Mouse (Mus musculus) heart, postnatal 25 days (tissue): ENCODE measurements around the gene Ell. TPM values are rescaled to one million over a fixed set of nuclear protein-coding genes. Genes with fewer than 3 reads are reported as not detected.

Experiments used
- DNase-seq: peaks from one replicate; pipeline ENCODE4 v3.0.0; 2022; ENCODE audit warnings: low spot score
- intact Hi-C: fragments of 180-260 bp; cut with DNase I; formaldehyde crosslinking; loops from one replicate; pipeline ENCODE4 v1.15.1; 2025
- total RNA-seq, 2 experiments: library from RNA; stranded (reverse); gene quantifications; 2 replicates each; pipeline ENCODE4 v1.2.3; 2021

Ell gene
- total RNA-seq, 2 experiments from 2014 or later = 11.7 to 13.3 TPM

- no peak for DNase-seq
- intact Hi-C loops = loop anchor here (10.0 kb wide), 1 partner anchor 48 kb away; no protein-coding TSS in a partner anchor
Observed at GRCm38 (mm10) chr8:70593173-70593572, 53.9 kb downstream of the Ell start.

GRCm38 (mm10) chr8:70593961-70594609 is 54.8 kb downstream of the Ell start, which contains the start of gene Isyna1:
Gene Isyna1 (plus strand): TSS chr8:70594373.
- intact Hi-C loops = loop anchor here (10.0 kb wide), 1 partner anchor 49 kb away; no protein-coding TSS in a partner anchor
- DNase-seq = peak; percentile 80

DNA sequence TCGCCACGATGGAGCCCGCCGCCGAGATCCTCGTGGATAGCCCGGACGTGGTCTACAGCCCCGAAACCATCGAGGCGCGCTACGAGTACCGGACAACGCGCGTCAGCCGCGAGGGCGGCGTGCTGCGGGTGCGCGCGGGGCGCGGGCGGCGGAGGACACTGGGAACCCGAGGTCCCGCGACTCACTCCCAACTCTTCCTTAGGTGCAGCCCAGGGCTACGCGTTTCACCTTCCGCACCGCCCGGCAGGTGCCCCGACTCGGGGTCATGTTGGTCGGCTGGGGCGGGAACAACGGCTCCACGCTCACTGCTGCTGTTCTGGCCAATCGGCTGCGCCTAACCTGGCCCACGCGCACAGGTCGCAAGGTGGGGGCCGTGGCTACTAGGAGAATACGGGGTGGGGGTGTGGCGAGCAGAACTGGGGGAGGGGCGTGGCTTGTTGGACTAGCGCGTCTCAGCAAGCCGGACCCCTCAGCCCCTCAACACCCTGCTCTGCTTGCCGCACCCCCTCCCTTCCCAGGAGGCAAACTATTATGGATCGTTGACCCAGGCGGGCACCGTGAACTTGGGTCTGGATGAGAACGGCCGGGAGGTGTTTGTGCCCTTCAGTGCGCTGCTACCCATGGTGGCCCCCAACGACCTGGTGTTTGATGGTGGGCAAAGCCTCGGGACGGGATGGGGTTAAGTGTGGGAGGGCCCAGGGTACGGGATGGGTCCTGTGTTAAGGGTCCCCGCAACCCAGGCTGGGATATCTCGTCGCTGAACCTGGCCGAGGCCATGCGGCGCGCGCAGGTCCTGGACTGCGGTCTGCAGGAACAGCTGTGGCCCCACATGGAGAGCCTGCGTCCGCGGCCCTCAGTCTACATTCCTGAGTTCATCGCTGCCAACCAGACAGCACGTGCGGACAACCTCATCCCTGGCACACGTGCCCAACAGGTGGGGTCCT is 55.6 kb downstream of the Ell start:
- intact Hi-C loops = loop anchor here (10.0 kb wide), 1 partner anchor 50 kb away; no protein-coding TSS in a partner anchor
- no peak for DNase-seq

- intact Hi-C loops = loop anchor here (10.0 kb wide), 1 partner anchor 51 kb away; no protein-coding TSS in a partner anchor
- DNase-seq = no peak
Observed at GRCm38 (mm10) chr8:70595811-70596210, 56.6 kb downstream of the Ell start.

DNA sequence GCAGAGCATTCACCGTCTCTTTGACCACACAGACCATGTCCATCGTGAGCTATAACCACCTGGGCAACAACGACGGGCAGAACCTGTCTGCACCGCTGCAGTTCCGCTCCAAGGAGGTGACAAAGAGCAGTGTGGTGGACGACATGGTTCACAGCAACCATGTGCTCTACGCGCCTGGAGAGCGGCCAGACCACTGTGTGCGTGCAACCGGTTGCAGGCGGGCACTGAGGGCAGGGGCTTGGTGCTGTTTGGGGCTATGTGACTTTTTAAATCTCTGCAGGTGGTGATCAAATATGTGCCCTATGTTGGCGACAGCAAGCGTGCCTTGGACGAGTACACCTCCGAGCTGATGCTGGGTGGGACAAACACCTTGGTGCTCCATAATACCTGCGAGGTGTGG is 57.0 kb downstream of the Ell start:
- intact Hi-C loops = loop anchor here (10.0 kb wide), 1 partner anchor 51 kb away; no protein-coding TSS in a partner anchor

GRCm38 (mm10) chr8:70596775-70597416 is 57.6 kb downstream of the Ell start:
- intact Hi-C loops = loop anchor here (10.0 kb wide), 1 partner anchor 52 kb away; no protein-coding TSS in a partner anchor

More for the DNA sequence above, 57.0 kb downstream of the Ell start:
- DNase-seq = no peak

GRCm38 (mm10) chr8:70597417-70598272 is 58.4 kb downstream of the Ell start:
- no peak for DNase-seq
- intact Hi-C loops = loop anchor here (10.0 kb wide), 1 partner anchor 53 kb away; no protein-coding TSS in a partner anchor

More at GRCm38 (mm10) chr8:70596775-70597416, 57.6 kb downstream of the Ell start:
- no peak for DNase-seq

DNA sequence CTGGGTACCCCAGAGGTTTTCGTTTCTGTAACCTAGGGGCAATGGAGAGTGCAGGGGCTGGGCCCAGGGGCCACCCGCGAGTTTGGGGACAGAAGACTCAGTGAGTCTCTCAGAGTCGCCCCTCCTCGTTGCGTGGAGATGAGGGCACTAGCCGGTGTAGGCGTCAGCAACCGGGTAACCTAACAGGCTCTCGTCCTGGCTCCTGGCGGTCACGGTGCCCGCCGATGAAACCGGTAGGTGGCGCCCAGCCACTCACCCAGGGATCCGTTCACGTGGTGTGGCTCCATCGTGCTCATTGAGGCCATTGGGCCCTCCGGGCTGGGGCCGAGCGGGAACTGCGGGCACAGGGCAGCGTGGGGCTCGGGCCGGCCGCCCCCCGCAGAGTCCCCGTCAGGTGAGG is 59.0 kb downstream of the Ell start:
- no peak for DNase-seq
- intact Hi-C loops = loop anchor here (10.0 kb wide), 1 partner anchor 53 kb away; no protein-coding TSS in a partner anchor

- DNase-seq = no peak
- intact Hi-C loops = loop anchor here (10.0 kb wide), 1 partner anchor 54 kb away; no protein-coding TSS in a partner anchor
Observed at GRCm38 (mm10) chr8:70598722-70599121, 59.5 kb downstream of the Ell start.

DNA sequence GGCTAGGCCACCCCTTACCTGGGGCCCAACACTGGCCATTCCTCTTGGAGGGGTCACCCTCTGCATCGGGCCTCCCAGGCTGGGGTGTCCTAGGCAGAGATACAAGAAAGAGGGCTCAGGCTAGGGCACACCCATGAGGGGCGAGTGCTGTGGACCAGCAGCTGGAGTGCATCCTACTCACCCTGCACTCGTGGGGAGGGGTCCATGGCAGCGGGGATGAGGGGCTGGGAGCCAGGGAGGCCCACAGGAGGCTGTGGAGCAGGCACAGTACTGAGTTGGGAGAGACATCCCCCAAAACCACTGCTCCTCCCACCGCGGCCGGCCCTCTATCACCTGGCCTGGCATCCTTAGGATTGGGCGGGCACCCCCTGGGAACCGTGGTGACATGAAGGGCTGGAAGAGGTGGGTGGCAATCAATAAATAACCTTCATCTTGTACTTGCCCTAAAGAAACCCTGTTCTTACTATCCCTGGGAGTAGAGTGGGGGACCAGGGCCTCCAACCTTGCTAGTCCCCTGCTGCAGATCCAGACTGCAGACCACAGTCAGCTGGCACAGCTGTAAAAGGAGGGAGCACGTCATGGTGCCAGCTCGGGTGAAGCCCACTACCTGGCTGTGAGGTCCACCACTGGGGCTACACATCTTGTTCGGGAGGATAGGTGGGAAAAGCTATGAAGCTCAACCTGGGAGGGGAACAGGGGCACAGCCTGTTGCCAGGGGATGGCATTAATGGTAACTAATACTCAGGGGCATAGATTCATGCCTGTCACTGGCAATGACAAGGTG is 60.4 kb downstream of the Ell start:
- intact Hi-C loops = loop anchor here (10.0 kb wide), 1 partner anchor 55 kb away; no protein-coding TSS in a partner anchor
- DNase-seq = no peak

DNA sequence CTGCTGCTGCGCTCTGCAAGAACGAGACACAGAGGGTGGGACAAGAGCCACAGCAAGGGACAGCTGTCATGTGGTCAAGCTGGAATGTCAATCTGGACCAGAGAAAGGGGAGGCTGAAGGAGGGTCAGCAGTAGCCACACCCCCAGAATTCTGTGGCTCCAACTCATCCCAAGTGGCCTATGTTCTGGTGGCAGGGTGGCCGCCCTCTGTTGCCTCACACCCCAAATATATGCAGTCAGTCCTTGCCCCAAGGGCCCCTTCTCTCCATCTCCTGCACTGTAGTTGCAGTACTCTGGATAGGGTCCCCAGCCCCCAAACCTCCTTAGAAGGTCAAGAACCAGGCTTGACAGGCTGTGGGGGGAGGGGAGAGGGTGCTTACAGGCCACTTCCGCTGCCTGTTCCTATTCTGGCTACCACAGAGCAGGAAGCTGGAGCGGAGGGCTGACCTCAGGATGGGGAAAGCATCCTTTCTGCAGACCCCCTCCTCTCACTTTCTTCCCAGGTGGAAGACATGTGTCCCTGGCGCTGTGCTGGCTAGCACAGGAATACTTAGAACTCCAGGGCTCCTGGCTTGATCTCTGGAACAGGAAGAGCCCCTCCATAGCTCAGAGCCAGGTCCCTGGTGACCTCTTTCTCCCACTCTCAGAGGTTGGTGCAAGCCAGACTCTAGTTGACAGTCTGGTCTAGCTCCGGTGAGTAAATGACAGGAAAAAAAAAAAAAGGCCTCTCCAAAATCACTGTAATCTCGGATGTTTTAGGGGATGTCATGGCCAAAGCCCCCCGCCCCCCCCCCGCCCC is 61.4 kb downstream of the Ell start:
- DNase-seq = no peak
- intact Hi-C loops = no loop called here

GRCm38 (mm10) chr8:70601271-70601649 is 62.0 kb downstream of the Ell start:
- DNase-seq = no peak
- intact Hi-C loops = no loop called here

GRCm38 (mm10) chr8:70602139-70602811 is 63.0 kb downstream of the Ell start:
- no peak for DNase-seq
- intact Hi-C loops = no loop called here

DNA sequence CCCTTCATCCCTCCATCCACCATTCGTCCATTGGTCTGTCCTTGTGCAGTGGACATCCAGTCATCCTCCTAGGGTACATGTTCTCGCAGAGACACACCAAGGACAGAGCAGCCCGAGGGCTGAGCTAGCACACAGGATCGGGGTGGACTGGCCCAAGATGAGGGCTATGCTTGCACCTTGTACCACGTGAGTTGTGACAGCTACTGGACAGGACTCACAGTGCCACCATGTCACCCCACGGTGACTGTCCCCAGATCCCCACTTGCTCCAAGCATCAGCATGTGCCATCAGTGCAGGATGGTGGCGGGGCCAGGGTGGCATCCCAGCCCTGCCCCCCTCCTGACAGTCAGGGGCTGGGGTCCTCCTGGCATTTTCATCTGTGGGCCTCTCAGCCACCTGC is 65.3 kb downstream of the Ell start:
- no peak for DNase-seq
- intact Hi-C loops = no loop called here

GRCm38 (mm10) chr8:70605871-70606779 is 66.9 kb downstream of the Ell start:
- DNase-seq = no peak
- intact Hi-C loops = no loop called here
